Mouse (Mus musculus): ENCODE data around the gene D630003M21Rik.

GRCm38 (mm10) chr2:158215283-158216117 lies 13.5 kb downstream of the D630003M21Rik start:
- TF ChIP-seq CTCF (IDR thresholded peaks at IDR 0.05; ENCODE audit: low read depth, low read length) (no peak), POLR2A (IDR thresholded peaks at IDR 0.05; ENCODE audit: borderline replicate concordance, low read depth, low read length) (no peak)

Measured in bone marrow macrophage, adult 2 months (primary cell).